Comparison of ENCODE assay signal across 21 mouse cellular contexts in the genomic region with DNA sequence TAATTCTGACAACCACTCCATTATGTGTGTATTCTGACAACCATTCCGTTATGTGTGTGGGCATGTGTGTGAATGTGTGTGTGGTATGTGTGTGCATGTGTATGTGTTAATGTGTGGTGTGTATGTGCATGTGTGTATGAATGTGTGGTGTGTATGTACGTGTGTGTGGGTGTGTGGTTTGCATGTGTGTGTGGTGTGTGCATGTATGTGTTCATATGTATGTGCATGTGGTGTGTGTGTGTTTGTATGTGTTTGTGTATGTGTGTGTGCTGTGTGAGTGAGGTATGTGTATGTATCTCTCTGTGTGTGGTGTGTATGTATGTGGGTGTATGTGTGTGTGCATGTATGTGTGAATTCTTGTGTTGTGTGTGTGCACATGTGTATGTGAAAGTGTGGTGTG. TPM values are rescaled to one million over a fixed set of nuclear protein-coding genes. Genes with fewer than 3 reads are reported as not detected.
A peak's percentile ranks its signal among the peaks of the same experiment; 100 is the strongest.
DNase-seq lines count a peak whose midpoint lies in the region; ATAC-seq lines count a peak whose summit lies in the region.
"Had no signal": no experiment of that assay in that cellular context is flagged by ENCODE, and none has a peak within 500 bp of the region (broad histone marks: within the 10 kb centered on the region; RNA-seq: fewer than 3 reads in every experiment).

No protein-coding gene starts in this region.

- ATAC-seq in forebrain, embryonic 11.5 days (replicated peaks; ENCODE audit: low FRiP score), result no peak
- no peak for ATAC-seq in forebrain, embryonic 13.5 days
- no peak for ATAC-seq in megakaryocyte, adult 5-6 weeks (ENCODE audit: poor library complexity, severe bottlenecking)
- ATAC-seq: CD4-positive, CD25-positive, alpha-beta regulatory T cell, adult 4 months; forebrain, embryonic 14.5 days had no signal

- H3K4me3 ChIP-seq in forebrain, embryonic 11.5 days (ENCODE audit: low read depth, low read length), result no peak overlapping the region
- H3K4me3 ChIP-seq in forebrain, embryonic 13.5 days, result no peak overlapping the region
- peak overlapping the region; percentile 64 for H3K4me3 ChIP-seq in megakaryocyte, embryonic 14.5 days (replicated peaks)
- H3K4me3 ChIP-seq: embryonic facial prominence, embryonic 15.5 days; heart, embryonic 13.5 days; hindbrain, embryonic 15.5 days had no signal

- 90% methylated on average over 2 of the region's 2 CpGs for WGBS in forebrain, embryonic 11.5 days
- 90% methylated on average over 2 of the region's 2 CpGs for WGBS in forebrain, embryonic 13.5 days

- no peaks in the 10 kb centered on the region for H3K27me3 ChIP-seq in forebrain, embryonic 11.5 days (ENCODE audit: control insufficient read depth, insufficient read depth, low read length)
- H3K27me3 ChIP-seq in forebrain, embryonic 13.5 days, result no peaks in the 10 kb centered on the region
- no peaks in the 10 kb centered on the region for H3K27me3 ChIP-seq in megakaryocyte, embryonic 14.5 days (replicated peaks)
- H3K27me3 ChIP-seq: embryonic facial prominence, embryonic 15.5 days; heart, embryonic 13.5 days; hindbrain, embryonic 15.5 days had no signal

- H3K36me3 ChIP-seq in forebrain, embryonic 11.5 days (ENCODE audit: control insufficient read depth, insufficient read depth, low read length), result no peaks in the 10 kb centered on the region
- H3K36me3 ChIP-seq in forebrain, embryonic 13.5 days (ENCODE audit: poor library complexity, severe bottlenecking), result peaks cover 8% of the 10 kb centered on the region
- no peaks in the 10 kb centered on the region for H3K36me3 ChIP-seq in megakaryocyte, embryonic 14.5 days (replicated peaks; ENCODE audit: low read length)
- H3K36me3 ChIP-seq: embryonic facial prominence, embryonic 15.5 days; G1E had no signal

- H3K4me2 ChIP-seq in forebrain, embryonic 11.5 days (ENCODE audit: low read depth, low read length, severe bottlenecking), result no peak overlapping the region
- H3K4me2 ChIP-seq in forebrain, embryonic 13.5 days, result no peak overlapping the region
- H3K4me2 ChIP-seq: embryonic facial prominence, embryonic 15.5 days; heart, embryonic 13.5 days; hindbrain, embryonic 15.5 days had no signal

- no peaks in the 10 kb centered on the region for H3K4me1 ChIP-seq in forebrain, embryonic 11.5 days (replicated peaks; ENCODE audit: control insufficient read depth, insufficient read depth, low read length)
- H3K4me1 ChIP-seq in forebrain, embryonic 13.5 days, result 0 out of 2 replicates have a peak, but pooled peaks cover 3% of the 10 kb centered on the region
- no peaks in the 10 kb centered on the region for H3K4me1 ChIP-seq in megakaryocyte, embryonic 14.5 days
- H3K4me1 ChIP-seq: embryonic facial prominence, embryonic 15.5 days; hindbrain, embryonic 15.5 days had no signal

- H3K27ac ChIP-seq in forebrain, embryonic 11.5 days (ENCODE audit: low read depth, low read length), result no peak overlapping the region
- no peak overlapping the region for H3K27ac ChIP-seq in forebrain, embryonic 13.5 days
- H3K27ac ChIP-seq: embryonic facial prominence, embryonic 15.5 days; heart, embryonic 13.5 days; hindbrain, embryonic 15.5 days had no signal

- H3K9me3 ChIP-seq in forebrain, embryonic 11.5 days (ENCODE audit: control insufficient read depth, low read length), result no peaks in the 10 kb centered on the region
- H3K9me3 ChIP-seq in forebrain, embryonic 13.5 days (replicated peaks), result no peaks in the 10 kb centered on the region
- H3K9me3 ChIP-seq in megakaryocyte, embryonic 14.5 days, result no peaks in the 10 kb centered on the region
- H3K9me3 ChIP-seq: embryonic facial prominence, embryonic 15.5 days; heart, embryonic 13.5 days; hindbrain, embryonic 15.5 days had no signal

- H3K9ac ChIP-seq in forebrain, embryonic 11.5 days (ENCODE audit: low read length), result no peak overlapping the region
- no peak overlapping the region for H3K9ac ChIP-seq in forebrain, embryonic 13.5 days
- H3K9ac ChIP-seq: embryonic facial prominence, embryonic 15.5 days; heart, embryonic 13.5 days; hindbrain, embryonic 15.5 days had no signal

- peak; percentile 13 for DNase-seq in forebrain, embryonic 11.5 days (ENCODE audit: low spot score)
- peak; percentile 5 for DNase-seq in testis, postnatal 10 days (ENCODE audit: low spot score)
- DNase-seq in testis, postnatal 14 days (ENCODE audit: low spot score), result no peak
- no peak for DNase-seq in frontal cortex, postnatal 14 days (ENCODE audit: low spot score in 2 of 2)
- DNase-seq: adrenal gland, postnatal 14 days; B cell, adult 2 months; cerebellum, adult 11-12 months; cerebellum, adult 9-11 months; cerebellum, postnatal 36 days; gastrocnemius, postnatal 36 days; heart, adult 18-20 months; heart, postnatal 36 days had no signal

RNA-seq across cellular contexts. Expression of a gene that starts 13.9 kb away (rescaled TPM):
- 1.9 and 2.0 TPM in 2 replicates for polyA plus RNA-seq in forebrain, embryonic 11.5 days (2014; fragmentation: Nextera tagmentation; extraction: Ambion mirVana)
- 0.79 and 1.0 TPM in 2 replicates for polyA plus RNA-seq in forebrain, embryonic 13.5 days (2015; fragmentation: Nextera tagmentation; extraction: Ambion mirVana)
- polyA plus RNA-seq in megakaryocyte, embryonic 14.5 days (2012; ENCODE audit: insufficient read depth, low replicate concordance), result 0.04 TPM in 1 of 2 replicates, not detected in the other
- total RNA-seq in megakaryocyte, adult 5-6 weeks (2015), result 1.4 and 1.7 TPM in 2 replicates
- total RNA-seq in megakaryocyte, adult 5-6 weeks (2017), result 1.7 and 1.9 TPM in 2 replicates
- polyA plus RNA-seq: CD4-positive, CD25-positive, alpha-beta regulatory T cell, adult 4 months; G1E had no signal

Comparison
In these comparisons a context has a peak if more than half of its experiments do, and no peak if none do; other contexts are left out.
1. DNase-seq: peak in forebrain, embryonic 11.5 days (single experiment) and testis, postnatal 10 days (single experiment); none in testis, postnatal 14 days (single experiment) and frontal cortex, postnatal 14 days (0 of 2).